Mouse (Mus musculus): ENCODE data around the gene Eno3. TPM values are rescaled to one million over a fixed set of nuclear protein-coding genes. Genes with fewer than 3 reads are reported as not detected.
A peak's percentile ranks its signal among the peaks of the same experiment; 100 is the strongest.

Eno3 gene
- polyA plus RNA-seq, 1 experiment from 2014 or later = 12.8 TPM

DNA sequence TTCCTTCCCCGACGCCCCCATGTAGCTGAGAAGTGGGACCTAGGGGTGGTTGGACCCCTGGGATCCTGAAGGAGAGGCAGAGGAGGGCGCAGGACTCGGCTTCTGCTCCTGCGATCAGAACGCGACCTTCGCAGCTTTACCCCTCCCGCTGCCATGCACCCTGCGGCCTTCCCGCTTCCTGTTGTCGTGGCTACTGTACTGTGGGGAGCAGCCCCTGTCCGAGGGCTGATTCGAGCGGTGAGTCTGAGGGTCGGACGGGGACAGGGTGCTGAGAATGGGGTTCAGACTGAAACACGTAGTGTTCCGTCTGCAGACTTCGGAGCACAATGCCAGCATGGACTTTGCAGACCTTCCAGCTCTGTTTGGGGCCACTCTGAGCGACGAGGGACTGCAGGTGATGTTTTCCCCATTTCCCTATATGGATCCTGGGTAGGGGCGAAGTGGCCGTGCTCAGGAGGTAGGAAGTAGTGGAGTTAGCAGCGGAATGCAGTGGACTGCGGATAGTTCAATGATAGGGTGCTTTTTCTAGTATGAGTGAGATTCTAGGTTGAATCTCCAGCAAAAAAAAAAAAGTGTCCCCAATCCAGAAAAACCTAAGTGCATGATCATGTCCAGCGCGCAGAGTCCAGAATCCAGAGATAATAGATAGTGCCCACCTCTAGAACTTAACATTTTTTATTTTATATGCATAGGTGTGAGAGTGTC is 9.1 kb upstream of the Eno3 start:
- Histone ChIP-seq H3K4me1 (ENCODE audit: control insufficient read depth, insufficient read depth, low read length) (peaks cover 44% of the 10 kb centered on the region), H3K27me3 (replicated peaks; ENCODE audit: control insufficient read depth, insufficient read depth, low read length) (no peaks in the 10 kb centered on the region), H3K4me2 (ENCODE audit: low read depth, low read length) (peak overlapping the region; percentile 84), H3K4me3 (ENCODE audit: low read length) (peak overlapping the region; percentile 80), H3K36me3 (ENCODE audit: control insufficient read depth, insufficient read depth, low read length) (peaks cover 32% of the 10 kb centered on the region), H3K9me3 (ENCODE audit: control insufficient read depth, low read length) (no peaks in the 10 kb centered on the region), H3K9ac (ENCODE audit: low read depth, low read length) (peak overlapping the region; percentile 89), H3K27ac (ENCODE audit: low read length) (peak overlapping the region; percentile 96)
- peak; percentile 25 for ATAC-seq
- 2% methylated on average over 28 of the region's 28 CpGs for WGBS

DNA sequence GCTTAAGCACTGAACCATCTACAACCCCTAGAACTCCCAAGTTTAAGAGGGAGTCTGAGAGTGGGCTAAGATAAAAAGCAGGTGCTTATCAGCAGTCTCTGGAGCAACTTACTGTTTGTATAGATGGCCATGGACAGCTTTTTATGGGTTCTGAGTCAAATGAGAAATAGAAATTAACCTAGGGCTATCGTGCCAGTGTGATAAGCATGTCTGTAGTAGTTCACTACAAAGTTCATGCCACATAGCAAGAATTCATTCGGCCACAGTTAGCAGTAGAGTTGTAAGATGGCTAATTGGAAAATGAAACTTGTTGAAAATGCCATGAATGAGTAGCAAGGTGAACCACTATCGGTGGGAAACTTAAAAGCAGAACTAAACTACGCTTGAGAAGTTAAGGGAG is 8.5 kb upstream of the Eno3 start:
- ATAC-seq = no peak
- H3K36me3 ChIP-seq (ENCODE audit: control insufficient read depth, insufficient read depth, low read length) = peaks cover 32% of the 10 kb centered on the region
- H3K27me3 ChIP-seq (replicated peaks; ENCODE audit: control insufficient read depth, insufficient read depth, low read length) = no peaks in the 10 kb centered on the region
- peak overlapping the region; percentile 84 for H3K4me2 ChIP-seq (ENCODE audit: low read depth, low read length)
- peaks cover 44% of the 10 kb centered on the region for H3K4me1 ChIP-seq (ENCODE audit: control insufficient read depth, insufficient read depth, low read length)
- peak overlapping the region; percentile 96 for H3K27ac ChIP-seq (ENCODE audit: low read length)
- H3K9ac ChIP-seq (ENCODE audit: low read depth, low read length) = peak overlapping the region; percentile 89
- no peaks in the 10 kb centered on the region for H3K9me3 ChIP-seq (ENCODE audit: control insufficient read depth, low read length)
- 67% methylated on average over 4 of the region's 4 CpGs for WGBS
- peak overlapping the region; percentile 80 for H3K4me3 ChIP-seq (ENCODE audit: low read length)

DNA sequence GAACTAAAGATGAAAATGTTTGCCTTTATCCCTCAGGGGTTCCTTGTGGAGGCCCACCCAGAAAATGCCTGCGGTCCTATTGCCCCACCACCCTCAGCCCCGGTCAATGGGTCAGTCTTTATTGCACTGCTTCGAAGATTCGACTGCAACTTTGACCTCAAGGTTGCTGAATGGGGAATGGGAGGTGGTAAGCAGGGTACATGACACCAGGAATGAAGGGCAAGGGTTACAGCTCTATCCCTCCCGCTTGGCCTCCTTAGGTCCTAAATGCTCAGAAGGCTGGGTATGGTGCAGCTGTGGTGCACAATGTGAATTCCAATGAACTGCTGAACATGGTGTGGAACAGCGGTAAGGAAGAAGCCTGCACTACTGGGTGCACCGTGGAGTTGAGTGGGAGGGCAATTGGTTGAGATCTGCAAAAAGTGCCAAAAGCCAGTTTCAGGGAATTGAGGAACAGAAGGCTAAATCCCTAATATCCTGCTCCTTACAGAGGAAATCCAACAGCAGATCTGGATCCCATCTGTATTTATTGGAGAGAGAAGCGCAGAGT is 7.7 kb upstream of the Eno3 start:
- Histone ChIP-seq H3K27me3 (replicated peaks; ENCODE audit: control insufficient read depth, insufficient read depth, low read length) (no peaks in the 10 kb centered on the region), H3K27ac (ENCODE audit: low read length) (peak overlapping the region; percentile 96), H3K36me3 (ENCODE audit: control insufficient read depth, insufficient read depth, low read length) (peaks cover 31% of the 10 kb centered on the region), H3K9ac (ENCODE audit: low read depth, low read length) (peak overlapping the region; percentile 44; the same call in 1 of the 2 replicates), H3K4me3 (ENCODE audit: low read length) (peak overlapping the region; percentile 80; the same call in 1 of the 2 replicates), H3K9me3 (ENCODE audit: control insufficient read depth, low read length) (no peaks in the 10 kb centered on the region), H3K4me2 (ENCODE audit: low read depth, low read length) (peak overlapping the region; percentile 84), H3K4me1 (ENCODE audit: control insufficient read depth, insufficient read depth, low read length) (peaks cover 44% of the 10 kb centered on the region)
- no peak for ATAC-seq
- WGBS = 71% methylated on average over 8 of the region's 8 CpGs

DNA sequence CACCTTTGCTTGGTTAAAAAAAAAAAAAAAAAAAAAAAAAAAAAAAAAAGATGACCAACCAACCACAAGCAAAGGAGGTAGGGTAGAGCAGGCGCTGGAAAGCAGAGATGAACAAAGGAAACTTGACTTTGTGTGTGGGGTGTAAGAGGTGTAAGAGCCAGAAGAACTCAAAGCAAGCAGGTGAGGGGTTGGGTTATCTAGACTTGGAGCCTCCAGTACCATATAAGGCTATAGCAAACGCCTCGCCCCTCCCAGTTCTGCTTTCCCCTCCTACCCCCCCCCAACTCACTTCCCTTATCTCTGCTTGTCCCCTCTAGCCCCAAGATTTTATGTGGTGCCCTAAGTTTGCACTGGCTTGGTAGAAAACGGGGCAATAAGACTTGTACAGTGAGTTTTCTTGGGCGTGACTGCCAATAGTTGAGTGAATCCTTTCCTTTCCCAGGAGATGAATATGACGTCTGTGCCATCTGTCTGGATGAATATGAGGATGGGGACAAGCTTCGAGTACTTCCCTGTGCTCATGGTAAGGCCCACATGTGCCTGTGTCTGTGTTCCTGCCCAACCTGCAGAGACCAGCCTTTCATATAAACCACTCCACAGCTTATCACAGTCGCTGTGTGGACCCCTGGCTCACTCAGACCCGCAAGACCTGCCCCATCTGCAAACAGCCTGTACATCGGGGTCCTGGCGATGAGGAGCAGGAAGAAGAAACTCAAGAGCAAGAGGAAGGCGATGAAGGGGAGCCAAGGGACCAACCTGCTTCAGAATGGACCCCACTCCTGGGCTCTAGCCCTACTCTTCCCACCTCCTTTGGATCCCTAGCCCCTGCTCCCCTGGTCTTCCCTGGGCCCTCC is 6.5 kb upstream of the Eno3 start:
- Histone ChIP-seq H3K9ac (ENCODE audit: low read depth, low read length) (peak overlapping the region; percentile 57), H3K36me3 (ENCODE audit: control insufficient read depth, insufficient read depth, low read length) (peaks cover 18% of the 10 kb centered on the region), H3K4me2 (ENCODE audit: low read depth, low read length) (peak overlapping the region; percentile 85), H3K4me3 (ENCODE audit: low read length) (peak overlapping the region; percentile 23), H3K27me3 (replicated peaks; ENCODE audit: control insufficient read depth, insufficient read depth, low read length) (no peaks in the 10 kb centered on the region), H3K27ac (ENCODE audit: low read length) (peak overlapping the region; percentile 96), H3K9me3 (ENCODE audit: control insufficient read depth, low read length) (no peaks in the 10 kb centered on the region), H3K4me1 (ENCODE audit: control insufficient read depth, insufficient read depth, low read length) (peaks cover 43% of the 10 kb centered on the region)
- 65% methylated on average over 12 of the region's 12 CpGs for WGBS
- ATAC-seq = no peak

DNA sequence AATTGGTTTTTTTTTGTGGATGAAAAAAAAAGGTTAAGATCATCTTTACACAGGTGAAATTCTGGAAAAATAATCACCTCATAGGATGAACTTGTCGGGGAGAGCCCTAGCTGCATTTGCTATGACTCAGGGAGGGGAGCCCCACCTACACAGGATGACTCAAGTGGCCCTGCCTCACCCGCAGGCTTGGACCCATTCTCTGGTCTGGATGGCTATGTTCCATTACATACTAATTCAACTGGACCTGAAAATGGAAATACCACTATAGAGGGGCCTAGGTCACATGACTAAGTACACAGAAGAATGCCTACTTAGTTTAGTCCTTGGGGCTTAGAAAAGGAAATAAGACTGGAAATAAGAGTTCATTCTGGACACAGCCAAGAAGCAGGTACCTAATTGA is 5.6 kb upstream of the Eno3 start:
- Histone ChIP-seq H3K4me1 (ENCODE audit: control insufficient read depth, insufficient read depth, low read length) (peaks cover 43% of the 10 kb centered on the region), H3K36me3 (ENCODE audit: control insufficient read depth, insufficient read depth, low read length) (peaks cover 18% of the 10 kb centered on the region), H3K27me3 (replicated peaks; ENCODE audit: control insufficient read depth, insufficient read depth, low read length) (no peaks in the 10 kb centered on the region), H3K4me2 (ENCODE audit: low read depth, low read length) (peak overlapping the region; percentile 85), H3K4me3 (ENCODE audit: low read length) (peak overlapping the region; percentile 23), H3K27ac (ENCODE audit: low read length) (peak overlapping the region; percentile 96; the same call in 1 of the 2 replicates), H3K9ac (ENCODE audit: low read depth, low read length) (0 out of 2 replicates have a peak overlapping the region, but pooled peaks have one; percentile 57), H3K9me3 (ENCODE audit: control insufficient read depth, low read length) (no peaks in the 10 kb centered on the region)
- WGBS = 54% methylated on average over 2 of the region's 2 CpGs
- ATAC-seq = no peak

DNA sequence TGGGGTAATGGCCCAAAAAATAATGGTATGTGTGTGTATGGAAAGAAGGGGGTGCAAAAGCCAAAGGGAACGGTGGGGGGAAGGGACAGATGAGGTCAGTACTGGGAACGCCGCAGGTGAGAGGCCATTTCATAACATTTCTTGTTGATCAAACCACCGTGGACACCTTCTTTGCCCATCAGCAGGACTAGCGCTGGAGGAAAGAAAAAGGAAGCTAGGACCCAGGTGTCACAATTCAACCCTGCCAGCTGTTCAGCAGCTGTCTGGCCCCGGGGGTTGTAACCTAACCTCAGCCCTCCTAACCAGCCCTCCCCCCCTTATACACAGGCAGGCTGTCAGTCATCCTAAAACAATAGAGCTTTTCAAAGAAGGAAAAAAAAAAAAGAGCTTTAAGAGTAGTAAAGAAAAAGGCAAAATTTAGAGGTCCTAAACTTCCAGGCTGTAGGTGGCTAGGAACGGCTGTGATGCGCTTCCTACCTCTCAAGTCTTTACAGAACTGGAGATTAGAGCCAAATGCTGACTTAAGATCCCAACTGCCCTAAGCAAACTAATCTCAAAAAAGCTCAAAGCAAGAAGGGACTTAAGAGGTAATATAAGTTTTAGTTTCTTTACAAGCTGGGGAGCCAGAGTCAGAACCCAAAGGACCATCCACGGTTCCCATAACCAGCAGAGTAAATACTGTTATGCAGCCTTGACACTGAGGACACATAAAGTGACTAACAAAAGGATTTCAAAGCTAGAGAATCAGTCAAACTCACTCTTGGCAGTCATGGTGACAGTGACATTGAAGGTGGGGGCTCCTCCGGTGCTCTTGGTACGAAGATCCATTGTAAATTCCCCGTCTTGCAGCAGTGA is 4.7 kb upstream of the Eno3 start:
- Histone ChIP-seq H3K9me3 (ENCODE audit: control insufficient read depth, low read length) (no peaks in the 10 kb centered on the region), H3K27ac (ENCODE audit: low read length) (peak overlapping the region; percentile 100), H3K27me3 (replicated peaks; ENCODE audit: control insufficient read depth, insufficient read depth, low read length) (no peaks in the 10 kb centered on the region), H3K4me2 (ENCODE audit: low read depth, low read length) (peak overlapping the region; percentile 85), H3K4me1 (ENCODE audit: control insufficient read depth, insufficient read depth, low read length) (peaks cover 51% of the 10 kb centered on the region), H3K4me3 (ENCODE audit: low read length) (peak overlapping the region; percentile 99), H3K9ac (ENCODE audit: low read depth, low read length) (peak overlapping the region; percentile 100), H3K36me3 (ENCODE audit: control insufficient read depth, insufficient read depth, low read length) (peaks cover 18% of the 10 kb centered on the region)
- ATAC-seq = no peak
- 46% methylated on average over 12 of the region's 12 CpGs for WGBS

DNA sequence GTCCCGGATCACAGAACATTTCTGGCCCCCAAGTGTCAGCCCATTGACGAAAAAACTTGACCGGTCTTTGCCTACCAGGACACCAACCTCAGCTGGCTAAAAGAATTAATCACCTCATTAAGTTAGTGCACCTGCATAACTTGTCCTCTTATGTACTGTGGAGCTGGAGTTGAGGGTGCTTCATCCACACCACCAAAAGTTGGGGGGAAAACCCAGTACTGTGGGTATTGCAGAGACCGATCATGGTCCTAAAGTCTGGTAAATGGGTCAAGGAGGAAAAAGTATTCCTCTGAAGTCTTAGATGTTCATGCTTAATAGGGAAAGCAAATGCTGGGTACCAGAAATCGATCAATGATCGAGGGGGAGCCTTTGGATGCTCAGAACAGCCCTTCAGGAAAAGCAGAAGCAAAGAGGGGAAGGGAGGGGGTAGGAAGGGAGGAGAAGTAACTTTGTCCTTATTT is 4.1 kb upstream of the Eno3 start:
- no peak for ATAC-seq
- H3K4me3 ChIP-seq (ENCODE audit: low read length) = peak overlapping the region; percentile 99
- H3K27me3 ChIP-seq (replicated peaks; ENCODE audit: control insufficient read depth, insufficient read depth, low read length) = no peaks in the 10 kb centered on the region
- peak overlapping the region; percentile 100 for H3K27ac ChIP-seq (ENCODE audit: low read length)
- H3K9ac ChIP-seq (ENCODE audit: low read depth, low read length) = peak overlapping the region; percentile 100
- H3K9me3 ChIP-seq (ENCODE audit: control insufficient read depth, low read length) = no peaks in the 10 kb centered on the region
- peaks cover 18% of the 10 kb centered on the region for H3K36me3 ChIP-seq (ENCODE audit: control insufficient read depth, insufficient read depth, low read length)
- WGBS = 42% methylated on average over 6 of the region's 6 CpGs
- H3K4me2 ChIP-seq (ENCODE audit: low read depth, low read length) = peak overlapping the region; percentile 85
- H3K4me1 ChIP-seq (ENCODE audit: control insufficient read depth, insufficient read depth, low read length) = peaks cover 58% of the 10 kb centered on the region

DNA sequence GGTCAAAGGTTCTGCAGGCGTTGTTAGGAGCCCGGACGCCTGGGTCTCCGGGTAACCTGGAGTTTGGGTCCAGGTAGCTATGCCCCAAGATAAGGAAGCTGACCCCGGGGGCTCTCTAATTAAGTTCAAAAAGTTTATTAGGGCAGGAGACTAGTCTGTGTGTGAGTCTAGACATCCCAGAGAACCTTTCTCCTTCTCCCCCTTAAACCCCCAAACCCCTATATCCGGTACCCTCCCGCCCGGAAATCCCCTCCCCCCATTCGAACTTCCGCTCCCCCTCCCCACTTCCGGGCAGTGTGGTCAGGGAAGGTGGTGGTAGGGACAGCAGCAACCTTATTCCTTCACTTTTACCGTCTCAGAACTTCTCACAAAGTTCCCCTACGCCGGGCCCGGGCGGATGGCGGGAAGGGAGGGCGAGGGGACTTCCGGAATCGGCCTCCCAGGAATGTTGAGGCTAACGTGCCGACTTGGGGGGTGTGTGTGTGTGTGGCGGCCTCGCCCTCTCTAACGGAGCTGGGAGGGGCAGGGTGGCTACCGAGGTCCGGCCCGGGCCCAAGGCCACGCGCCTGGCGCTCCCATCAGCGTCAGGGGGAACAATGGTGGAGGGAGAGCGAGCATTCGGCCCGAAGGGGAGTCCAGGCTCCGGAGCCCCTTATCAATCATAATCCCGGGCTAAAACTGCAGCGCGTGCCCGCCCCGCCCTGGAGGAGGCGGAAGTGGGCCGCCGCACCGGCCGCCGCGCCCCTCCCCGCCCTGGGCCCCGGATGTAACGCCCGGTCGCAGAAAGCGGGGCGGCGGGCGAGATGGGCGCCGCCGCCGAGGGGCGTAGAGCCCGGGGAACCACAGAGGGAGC is 3.4 kb upstream of the Eno3 start:
- Histone ChIP-seq H3K4me2 (ENCODE audit: low read depth, low read length) (peak overlapping the region; percentile 85), H3K27ac (ENCODE audit: low read length) (peak overlapping the region; percentile 100), H3K9me3 (ENCODE audit: control insufficient read depth, low read length) (no peaks in the 10 kb centered on the region), H3K4me1 (ENCODE audit: control insufficient read depth, insufficient read depth, low read length) (peaks cover 63% of the 10 kb centered on the region), H3K9ac (ENCODE audit: low read depth, low read length) (peak overlapping the region; percentile 100), H3K27me3 (replicated peaks; ENCODE audit: control insufficient read depth, insufficient read depth, low read length) (no peaks in the 10 kb centered on the region), H3K4me3 (ENCODE audit: low read length) (peak overlapping the region; percentile 99), H3K36me3 (ENCODE audit: control insufficient read depth, insufficient read depth, low read length) (peaks cover 18% of the 10 kb centered on the region)
- WGBS = under 1% methylated on average over 62 of the region's 63 CpGs
- ATAC-seq = peak; percentile 46
